Mouse (Mus musculus): ENCODE data around the gene Mcf2l.

Mcf2l gene

GRCm38 (mm10) chr8:12874194-12874791, 687 bp downstream of the Mcf2l start:
- no peak for DNase-seq (ENCODE audit: low spot score in 2 of 2)

DNA sequence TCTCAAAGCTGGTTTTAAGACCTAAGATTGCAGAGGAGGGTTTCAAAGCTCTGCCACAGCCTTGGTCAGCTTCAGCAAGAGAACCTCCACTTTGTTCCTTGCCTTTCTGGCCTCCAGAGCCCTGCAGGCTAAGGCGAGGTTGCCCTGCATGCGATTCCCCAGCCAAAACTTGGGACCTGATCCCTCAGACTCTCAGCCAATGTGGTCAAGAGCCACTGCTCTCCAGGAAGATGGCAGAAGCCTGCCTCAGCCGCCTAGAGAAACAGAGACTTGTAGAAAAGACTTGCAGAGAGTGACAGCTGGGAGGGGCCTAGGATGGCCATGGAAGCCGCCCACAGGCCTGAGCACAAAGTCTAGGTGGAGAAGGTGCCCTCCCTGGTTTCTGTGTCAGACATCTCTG, 1.4 kb downstream of the Mcf2l start:
- no peak for DNase-seq (ENCODE audit: low spot score in 2 of 2)

DNA sequence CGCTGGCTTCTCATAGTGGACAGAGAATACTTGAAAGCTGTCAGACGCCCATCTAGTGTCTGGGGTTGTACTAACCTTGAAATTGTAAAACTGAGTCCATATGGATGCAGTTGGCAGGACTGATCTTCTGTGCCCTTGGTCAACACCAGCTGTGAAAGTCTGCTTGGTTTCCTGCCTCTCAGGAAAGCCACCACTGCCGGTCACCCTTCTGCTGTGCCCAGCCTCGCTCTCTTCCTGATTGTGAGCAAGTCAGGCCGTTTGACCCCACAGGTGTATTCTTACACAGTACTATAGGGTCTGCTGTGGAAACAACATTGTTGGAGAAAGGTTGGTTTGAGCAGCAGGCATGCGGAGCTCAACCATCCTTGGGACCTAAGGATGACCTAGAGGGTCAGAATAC, 3.5 kb downstream of the Mcf2l start:
- no peak for DNase-seq (ENCODE audit: low spot score in 2 of 2)

- DNase-seq (ENCODE audit: low spot score in 2 of 2), result no peak
Observed at GRCm38 (mm10) chr8:12880163-12880562, 6.6 kb downstream of the Mcf2l start.

DNA sequence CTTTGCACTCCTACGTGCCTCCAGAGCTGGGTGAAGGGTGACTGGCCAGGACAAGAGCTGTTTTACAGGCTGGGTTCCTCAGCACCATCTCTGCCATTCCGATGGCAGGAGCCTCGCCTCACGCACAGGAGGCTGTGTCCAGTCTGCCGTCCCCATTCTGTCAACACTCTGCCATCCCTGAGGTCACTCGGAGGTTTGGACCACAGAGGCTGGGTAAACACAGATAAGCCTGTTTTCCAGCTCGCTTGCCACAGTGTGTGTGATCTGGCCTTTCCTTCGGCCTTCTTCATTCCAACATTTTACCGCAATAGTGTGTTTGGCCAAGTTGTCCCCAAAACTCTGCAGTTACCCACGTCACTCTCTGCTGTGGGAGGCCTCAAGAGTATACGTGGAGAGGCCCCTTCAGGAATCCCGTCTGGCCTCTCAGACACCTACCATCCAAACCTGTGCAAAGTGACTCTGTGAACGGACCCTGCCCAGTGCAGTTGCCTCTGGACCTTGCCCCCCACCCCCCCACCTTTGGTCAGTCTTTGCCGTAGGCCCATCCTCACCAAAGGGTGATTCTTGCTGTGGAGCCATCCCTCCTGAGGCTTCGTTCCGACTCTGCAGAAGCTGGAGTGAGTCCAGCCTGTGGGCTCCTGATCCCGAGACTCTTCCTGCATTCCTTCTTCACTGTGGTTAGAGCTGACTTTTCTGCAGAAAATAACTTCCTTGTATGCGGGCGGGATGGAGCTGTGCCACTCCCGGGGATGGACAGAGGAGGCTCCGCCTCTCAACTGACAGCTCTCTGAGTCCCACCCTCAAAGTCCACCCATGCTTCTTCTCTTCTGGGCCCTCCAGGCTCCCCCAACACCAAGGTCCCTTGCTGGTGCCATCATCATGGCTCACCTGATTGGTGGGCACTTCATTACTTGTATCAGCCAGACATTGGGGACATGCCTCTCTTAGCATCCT, 9.7 kb downstream of the Mcf2l start:
- DNase-seq (ENCODE audit: low spot score in 2 of 2), result no peak

DNA sequence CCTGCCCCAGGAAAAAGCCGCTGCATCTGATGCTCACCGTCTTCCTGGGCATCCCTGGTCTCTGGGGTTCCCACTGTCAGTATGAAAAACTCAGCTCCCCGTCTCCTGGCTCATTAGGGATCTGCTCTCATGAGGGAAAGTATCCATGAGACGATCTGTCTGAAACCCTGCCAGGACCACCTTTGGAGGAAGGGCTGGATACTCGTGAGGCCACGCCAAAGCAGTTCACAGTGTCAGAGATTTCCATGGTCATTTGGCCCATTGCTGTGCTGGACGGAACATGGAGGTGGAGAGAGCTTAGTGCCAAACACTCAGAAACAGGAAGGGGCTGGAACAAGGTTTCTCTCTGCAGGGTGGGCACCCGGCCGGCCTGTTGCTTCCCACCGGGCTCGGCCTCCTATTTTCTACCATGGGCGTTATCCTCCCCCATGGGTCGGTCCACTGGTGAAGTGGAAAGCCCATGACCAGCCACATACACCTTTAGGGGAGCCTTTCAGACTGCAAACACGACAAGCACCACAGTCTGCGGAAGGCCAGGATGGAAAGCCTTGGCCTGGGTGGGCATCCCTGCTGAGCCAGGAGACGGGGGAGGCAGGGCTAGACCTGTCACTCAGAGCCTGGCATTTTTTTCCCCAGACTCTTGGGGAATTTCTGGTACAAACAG, 14.3 kb downstream of the Mcf2l start:
- DNase-seq (ENCODE audit: low spot score in 2 of 2), result no peak

DNA sequence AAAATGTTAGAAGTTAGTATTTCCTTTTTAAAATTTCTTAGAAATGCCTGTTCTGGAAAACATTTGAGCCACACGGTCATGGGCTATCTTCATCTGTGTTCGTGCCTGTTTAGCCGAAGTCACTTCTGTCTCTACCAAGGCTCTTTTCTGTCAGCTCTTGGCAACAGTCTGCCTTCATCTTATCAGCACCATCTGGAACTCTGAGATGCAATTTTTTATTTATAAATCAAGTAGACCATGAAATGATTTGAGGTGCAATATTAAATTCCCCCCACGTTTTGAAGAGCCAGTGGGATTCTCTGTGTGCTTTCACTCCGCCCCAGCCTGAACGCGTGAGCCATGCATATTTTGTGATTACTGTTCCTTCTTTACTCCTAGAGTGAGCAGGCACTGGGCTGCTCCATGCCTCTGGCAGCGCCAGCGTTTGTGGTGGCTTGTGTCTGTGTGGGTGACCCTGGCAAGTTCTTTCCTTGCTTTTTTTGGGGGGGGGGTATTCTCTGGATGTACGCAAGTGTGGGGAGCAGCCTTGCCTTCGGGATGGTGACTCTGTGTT, 15.5 kb downstream of the Mcf2l start:
- DNase-seq (ENCODE audit: low spot score in 2 of 2), result no peak

DNA sequence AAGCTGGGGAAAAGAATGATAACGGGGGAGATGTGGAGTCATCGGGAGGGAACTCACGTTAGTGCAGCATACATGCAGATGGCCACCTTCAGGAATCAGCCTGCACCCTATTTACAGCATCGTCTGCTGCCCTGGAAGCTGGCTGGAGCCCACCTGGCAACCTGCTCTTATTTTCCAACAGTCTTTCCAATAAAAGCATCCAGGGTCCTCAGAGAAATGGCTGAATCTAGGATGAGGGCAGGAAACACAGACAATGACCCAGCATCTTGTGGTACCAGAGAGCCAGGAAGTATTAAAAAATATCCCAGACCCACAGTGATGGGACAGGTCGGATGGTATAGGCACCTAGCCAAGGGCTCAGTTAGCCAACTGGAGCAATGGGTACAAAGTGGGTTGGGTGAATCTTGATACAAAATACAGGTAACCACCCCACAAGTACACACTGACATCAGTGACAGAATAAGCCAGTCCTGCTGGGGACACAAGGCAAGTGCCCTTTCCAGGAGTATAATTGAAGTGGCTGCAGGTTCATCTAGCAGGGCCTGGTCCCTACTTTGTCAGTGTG, 19.4 kb downstream of the Mcf2l start:
- no peak for DNase-seq (ENCODE audit: low spot score in 2 of 2)

DNA sequence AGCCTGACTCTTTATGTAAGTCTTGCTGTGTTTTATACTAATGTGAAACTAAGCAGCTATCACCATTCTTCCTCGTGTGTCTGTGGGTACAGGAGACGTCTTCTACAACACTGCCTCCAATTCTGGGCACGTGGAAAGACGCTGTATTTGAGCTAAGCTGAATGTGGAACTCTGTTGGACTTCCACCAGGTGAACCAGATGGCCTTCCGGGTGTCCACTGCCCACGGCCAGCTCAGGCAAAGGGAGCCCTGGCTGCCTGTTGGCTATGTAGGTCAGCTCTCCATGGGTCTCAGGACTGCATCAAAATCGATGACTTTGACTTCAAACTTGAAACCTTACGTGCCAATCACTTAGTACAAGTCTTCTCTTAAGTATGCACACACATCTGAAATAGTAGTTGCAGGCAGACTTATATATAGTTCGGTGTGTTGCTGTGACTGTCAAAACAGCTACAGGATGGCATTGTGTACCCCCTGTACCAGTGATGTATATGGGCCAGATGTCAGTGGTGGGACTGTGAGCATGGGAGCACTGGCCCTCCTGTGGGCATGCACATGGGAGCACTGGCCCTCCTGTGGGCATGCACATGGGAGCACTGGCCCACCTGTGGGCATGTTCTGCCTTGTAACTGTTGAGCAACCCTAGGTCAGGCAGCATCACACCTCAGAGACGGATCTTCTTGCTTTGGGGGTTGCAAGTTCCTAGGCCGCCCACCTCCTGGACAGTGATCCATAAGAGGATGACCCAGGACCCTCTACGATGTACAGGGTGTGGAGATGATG, 20.4 kb downstream of the Mcf2l start:
- DNase-seq (ENCODE audit: low spot score in 2 of 2), result no peak

- DNase-seq (ENCODE audit: low spot score in 2 of 2), result no peak
Observed at GRCm38 (mm10) chr8:12894783-12895534, 21.4 kb downstream of the Mcf2l start.

GRCm38 (mm10) chr8:12895535-12896150, 22.0 kb downstream of the Mcf2l start:
- DNase-seq (ENCODE audit: low spot score in 2 of 2), result no peak

DNA sequence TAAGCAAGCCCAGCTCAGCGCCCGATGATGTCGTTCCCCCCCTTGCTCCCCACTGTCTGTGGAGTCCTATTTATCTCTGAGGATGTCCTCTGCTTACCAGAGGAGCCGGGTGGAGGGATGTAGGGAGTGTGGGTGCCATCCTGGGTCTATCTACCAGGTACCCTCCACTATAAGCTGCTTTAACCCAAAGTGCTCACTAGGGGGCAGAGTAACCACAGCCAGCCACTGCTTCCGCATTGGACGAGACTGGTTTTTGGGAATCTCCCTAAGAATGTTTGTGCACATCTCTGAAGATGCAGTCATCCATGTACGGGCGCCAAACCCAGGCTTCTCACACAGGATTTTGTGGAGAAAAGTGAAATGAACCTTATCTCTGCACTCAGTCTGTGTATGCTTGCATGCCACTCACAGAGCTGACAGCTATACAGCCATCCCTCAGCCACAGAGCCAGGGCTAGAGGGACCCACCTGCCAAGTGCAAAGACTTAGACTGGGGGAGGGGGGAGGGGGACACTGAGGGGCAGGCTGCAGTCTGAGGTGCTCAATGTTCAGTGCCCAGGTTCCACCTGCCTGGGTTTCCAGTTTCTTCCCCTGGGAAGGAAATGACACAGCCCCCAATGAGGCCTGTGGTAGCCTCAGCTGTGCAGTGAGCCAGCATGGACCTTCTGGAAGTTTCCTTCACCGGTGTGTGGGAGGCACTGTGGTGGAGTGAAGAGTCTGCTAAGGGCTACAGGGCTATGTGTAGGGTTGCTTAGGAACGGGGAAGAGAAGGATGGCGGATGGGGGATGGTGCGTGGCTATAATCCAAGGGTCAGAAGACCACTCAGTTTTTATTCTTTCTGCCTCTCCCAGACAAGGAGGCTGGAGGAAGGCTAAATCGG, 23.1 kb downstream of the Mcf2l start:
- peak in 1 of 2 experiments; percentile 59 for DNase-seq (ENCODE audit: low spot score in 2 of 2)

- DNase-seq (ENCODE audit: low spot score in 2 of 2), result no peak
Observed at GRCm38 (mm10) chr8:12897815-12898214, 24.2 kb downstream of the Mcf2l start.

DNA sequence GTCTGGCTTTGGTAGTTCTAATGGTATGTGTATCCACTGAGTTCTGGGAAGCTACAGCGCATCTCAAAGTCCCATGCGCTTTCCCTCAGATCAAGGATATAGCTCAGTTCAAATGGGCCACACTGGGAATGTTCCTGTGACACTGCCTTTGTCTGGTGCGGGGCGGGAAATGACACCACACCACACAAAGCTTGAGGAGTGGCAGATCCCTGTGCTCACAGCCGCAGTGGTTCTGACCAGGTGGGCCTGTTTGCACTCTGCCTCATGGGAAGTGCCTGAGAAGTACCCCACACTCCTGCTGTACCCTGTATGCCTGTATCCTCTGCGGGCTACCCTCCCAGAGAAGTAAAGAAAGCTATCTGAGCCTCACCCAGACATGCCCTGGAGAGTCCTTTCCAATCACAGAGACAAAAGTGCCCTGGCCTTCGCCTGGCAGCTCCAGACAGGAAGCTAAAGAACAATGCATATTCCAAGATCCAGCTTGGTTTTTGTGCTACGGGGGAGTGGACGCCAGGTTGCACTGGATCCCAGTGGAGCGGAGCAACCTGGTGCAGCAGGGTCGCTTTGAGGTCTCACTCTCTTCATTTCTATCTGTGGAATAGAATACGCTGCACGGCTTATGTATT, 30.3 kb downstream of the Mcf2l start:
- DNase-seq (ENCODE audit: low spot score in 2 of 2), result no peak

- no peak for DNase-seq (ENCODE audit: low spot score in 2 of 2)
Observed at GRCm38 (mm10) chr8:12905122-12905521, 31.5 kb downstream of the Mcf2l start.

- DNase-seq (ENCODE audit: low spot score in 2 of 2), result no peak
Observed at GRCm38 (mm10) chr8:12905599-12906321, 32.2 kb downstream of the Mcf2l start.

DNA sequence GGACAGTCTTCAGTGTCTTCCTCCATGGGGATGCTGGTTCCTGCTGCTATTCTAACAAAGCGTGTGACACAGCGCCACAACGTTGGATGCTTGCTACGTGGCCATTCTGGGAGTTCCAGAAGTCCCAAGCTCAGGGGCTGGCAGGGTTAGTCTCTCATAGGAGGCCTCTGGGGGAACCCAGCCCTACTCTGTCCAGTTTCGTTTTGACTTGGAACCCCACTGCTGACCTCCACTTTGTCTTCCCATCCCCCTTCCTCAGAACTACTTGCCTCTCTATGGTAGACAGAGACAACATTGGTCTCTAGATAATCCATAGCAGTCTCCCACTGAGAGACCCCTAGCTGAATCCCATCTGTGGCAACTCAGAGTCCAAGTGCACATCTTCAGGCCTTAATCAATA, 33.0 kb downstream of the Mcf2l start:
- no peak for DNase-seq (ENCODE audit: low spot score in 2 of 2)

GRCm38 (mm10) chr8:12907730-12908129, 34.1 kb downstream of the Mcf2l start:
- DNase-seq (ENCODE audit: low spot score in 2 of 2), result no peak
